In the genomic region with DNA sequence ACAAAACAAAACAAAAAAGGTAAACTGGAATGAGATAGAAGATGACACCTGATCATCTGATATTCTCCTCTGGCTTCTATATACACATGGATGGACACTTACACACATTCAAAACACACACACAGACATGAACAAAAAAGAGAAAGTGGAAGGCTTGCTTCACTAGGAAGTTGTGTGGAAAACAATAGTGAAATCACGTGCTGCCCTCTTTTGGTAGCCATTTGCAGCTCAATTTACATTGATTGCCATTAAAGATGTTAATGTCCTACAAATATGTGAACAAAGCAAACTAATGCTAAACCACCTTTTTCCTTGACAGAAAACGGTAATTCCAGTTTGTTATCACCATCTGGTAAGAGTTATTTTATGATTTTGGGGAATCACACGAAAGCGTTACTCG, we compare ENCODE assay signal across 13 mouse cellular contexts. TPM values are rescaled to one million over a fixed set of nuclear protein-coding genes. Genes with fewer than 3 reads are reported as not detected.
DNase-seq lines count a peak whose midpoint lies in the region; ATAC-seq and TF ChIP-seq lines count a peak whose summit lies in the region.
"Had no signal": no experiment of that assay in that cellular context is flagged by ENCODE, and none has a peak within 500 bp of the region (broad histone marks: within the 10 kb centered on the region; RNA-seq: fewer than 3 reads in every experiment).

No protein-coding gene starts in this region.

- intact Hi-C loops in gastrocnemius, adult 2 months (cut with DNase I): no loop called here

- CTCF ChIA-PET in Patski (lab: Charles Lee): interaction anchor here (0.7 to 1.9 kb wide), 5 partner anchors 9 to 55 kb away, joined by 3 to 6 read pairs (median 3); no protein-coding TSS in a partner anchor

- ATAC-seq in Patski: no peak
- no peak for ATAC-seq in erythroblast, adult 5-6 weeks (replicated peaks; ENCODE audit: low FRiP score, poor library complexity, severe bottlenecking)
- ATAC-seq: forebrain, embryonic 13.5 days had no signal

- in situ Hi-C loops in Patski (cut with MboI; ENCODE audit: low pct_unique_long_range_greater_than_20kb): no loop called here

- peak; percentile 29; the same call in 1 of the 2 replicates for TF ChIP-seq CTCF in gastrocnemius, adult 2 months (IDR thresholded peaks at IDR 0.05)
- TF ChIP-seq CTCF in layer of hippocampus, adult 2 months (conservative IDR thresholded peaks at IDR 0.05): peak; percentile 50
- peak; percentile 22 for TF ChIP-seq CTCF in Patski (IDR thresholded peaks at IDR 0.05)

- peaks cover 31% of the 10 kb centered on the region for H3K27me3 ChIP-seq in Patski
- H3K27me3 ChIP-seq: forebrain, embryonic 13.5 days had no signal

- H3K4me3 ChIP-seq in gastrocnemius, adult 2 months: no peak overlapping the region
- no peak overlapping the region for H3K4me3 ChIP-seq in layer of hippocampus, adult 2 months
- H3K4me3 ChIP-seq: forebrain, embryonic 13.5 days; hindbrain, embryonic 15.5 days had no signal

- POLR2A ChIA-PET in Patski (lab: Charles Lee): no interaction called here

- no peak overlapping the region for H3K27ac ChIP-seq in gastrocnemius, adult 2 months
- no peak overlapping the region for H3K27ac ChIP-seq in layer of hippocampus, adult 2 months
- H3K27ac ChIP-seq: forebrain, embryonic 13.5 days; hindbrain, embryonic 15.5 days had no signal

- DNase-seq in gastrocnemius, adult 2 months: no peak
- no peak for DNase-seq in gastrocnemius, adult 18-20 months (ENCODE audit: low spot score)
- no peak for DNase-seq in layer of hippocampus, adult 2 months (ENCODE audit: low spot score in 2 of 2)
- DNase-seq in layer of hippocampus, adult 9-10 months (ENCODE audit: low spot score): no peak
- DNase-seq in 416B (ENCODE audit: low read depth) (peak; percentile 17), Patski (ENCODE audit: low read depth, low spot score) (no peak)
- DNase-seq in frontal cortex, postnatal 10 days (ENCODE audit: low spot score in 2 of 2): no peak
- DNase-seq: layer of hippocampus, adult 9-11 months; left cerebral cortex, postnatal 4 days; thymus, postnatal 36 days had no signal

RNA-seq across cellular contexts. Expression of a gene that starts 46.3 kb away (rescaled TPM):
- total RNA-seq in gastrocnemius, adult 2 months (2021): 1 to 10 TPM; 5.7 to 6.2 TPM
- total RNA-seq in gastrocnemius, adult 18-20 months (2021): 1 to 10 TPM; 4.0 to 4.8 TPM
- 10 to 100 TPM; 27.7 to 37.4 TPM for total RNA-seq in layer of hippocampus, adult 2 months (2021)
- 17.6 TPM for polyA plus RNA-seq in Patski (2021)
- 13.4 and 19.4 TPM in 2 replicates for total RNA-seq in erythroblast, adult 5-6 weeks (2015; ENCODE audit: low replicate concordance)
- total RNA-seq in erythroblast, adult 5-6 weeks (2017; ENCODE audit: low replicate concordance): 12.1 and 15.2 TPM in 2 replicates
